Mouse (Mus musculus) CH12.LX (cell line): ENCODE data around the gene Spsb4. TPM values are rescaled to one million over a fixed set of nuclear protein-coding genes. Genes with fewer than 3 reads are reported as not detected.

Experiments
- DNase-seq: peaks from one replicate; pipeline ENCODE4 v3.0.0-alpha.2; 2013; ENCODE audit errors: extremely low read depth
- H3K27ac ChIP-seq: 2 replicates; pipeline ENCODE4 v1.5.1; 2012; ENCODE audit warnings: low read depth, mild to moderate bottlenecking, control low read depth, moderate library complexity; ENCODE audit not compliant: insufficient read depth
- H3K27me3 ChIP-seq: replicated peaks from 2 replicates; pipeline ENCODE3; 2012; ENCODE audit warnings: inconsistent platforms
- H3K36me3 ChIP-seq, 2 experiments: replicated peaks in 1 of 2; 2 replicates each; pipeline versions ENCODE3 to v1.6.1; 2012; ENCODE audit warnings: inconsistent platforms in 1 of 2, low read length in 1 of 2, mild to moderate bottlenecking in 1 of 2, mixed read lengths in 1 of 2, moderate library complexity in 1 of 2; ENCODE audit not compliant: control insufficient read depth in 1 of 2, insufficient read depth in 1 of 2
- H3K4me1 ChIP-seq, 2 experiments: 2 replicates each; pipeline ENCODE4 v1.6.1; 2012; ENCODE audit warnings: inconsistent platforms in 1 of 2, moderate library complexity in 1 of 2; ENCODE audit not compliant: insufficient read depth in 2 of 2, control insufficient read depth in 1 of 2
- H3K4me2 ChIP-seq: 2 replicates; pipeline ENCODE4 v1.6.1; 2012; ENCODE audit warnings: low read depth, mild to moderate bottlenecking, control low read depth; ENCODE audit not compliant: poor library complexity, insufficient read depth, severe bottlenecking
- H3K4me3 ChIP-seq, 3 experiments: fragments of 150-350 bp in 1 of 3; sonication (generic) in 1 of 3; replicated peaks in 1 of 3; 2 replicates each; pipeline versions ENCODE3 to v1.5.1; 2011 to 2012; ENCODE audit warnings: low read depth in 2 of 3, low read length in 2 of 3, mild to moderate bottlenecking in 2 of 3, moderate library complexity in 2 of 3, control low read depth in 1 of 3, improper control_type of control experiment in 1 of 3, inconsistent platforms in 1 of 3, mixed read lengths in 1 of 3; ENCODE audit not compliant: poor library complexity in 1 of 3
- H3K79me2 ChIP-seq: replicated peaks from 2 replicates; pipeline ENCODE4 v1.6.1; 2012; ENCODE audit warnings: mild to moderate bottlenecking, moderate library complexity; ENCODE audit not compliant: control insufficient read depth, poor library complexity, insufficient read depth, severe bottlenecking; ENCODE audit errors: extremely low read depth
- H3K9ac ChIP-seq: 2 replicates; pipeline ENCODE4 v1.6.1; 2012; ENCODE audit warnings: low read depth, mild to moderate bottlenecking, control low read depth, moderate library complexity; ENCODE audit not compliant: insufficient read depth
- H3K9me3 ChIP-seq: replicated peaks from 2 replicates; pipeline ENCODE3; 2012; ENCODE audit warnings: low read length, inconsistent platforms, mixed read lengths
- ELF1 ChIP-seq: IDR thresholded peaks from 2 replicates; pipeline ENCODE4 v1.6.1; 2014; ENCODE audit warnings: low read depth, mild to moderate bottlenecking, inconsistent platforms, low read length, improper control_type of control experiment
- EP300 ChIP-seq: IDR thresholded peaks from 2 replicates; pipeline ENCODE4 v1.6.1; 2011; ENCODE audit warnings: low read length, improper control_type of control experiment
- JUN ChIP-seq: IDR thresholded peaks from 2 replicates; pipeline ENCODE4 v1.6.1; 2011; ENCODE audit warnings: low read depth, mild to moderate bottlenecking, low read length, improper control_type of control experiment, moderate library complexity; ENCODE audit not compliant: insufficient read depth
- NELFE ChIP-seq: IDR thresholded peaks from 2 replicates; pipeline ENCODE4 v1.6.1; 2011; ENCODE audit warnings: low read depth, low read length, improper control_type of control experiment
- ZC3H11A ChIP-seq: IDR thresholded peaks from 2 replicates; pipeline ENCODE4 v1.6.1; 2012; ENCODE audit warnings: low read depth, mild to moderate bottlenecking, inconsistent platforms, low read length, improper control_type of control experiment
- dilution Hi-C: fragments of 300-500 bp; cut with MboI; formaldehyde crosslinking; loops from 2 replicates; pipeline ENCODE4 v1.14.3; 2020; ENCODE audit warnings: low sequenced_read_pairs; ENCODE audit not compliant: extremely low pct_unique_long_range_greater_than_20kb, extremely low pct_ligation_motif_present
- in situ Hi-C: fragments of 300-500 bp; cut with MboI; formaldehyde crosslinking; loops from 3 replicates; pipeline ENCODE4 v1.14.3; 2019; ENCODE audit warnings: low sequenced_read_pairs, low pct_ligation_motif_present, low pct_unique_long_range_greater_than_20kb, mixed read lengths
- polyA plus RNA-seq: library from polyadenylated mRNA; unstranded; fragments of >175 nt; gene quantifications from 2 replicates; pipeline ENCODE4 v1.2.1, GENCODE M21; 2012; ENCODE audit warnings: low read depth; ENCODE audit not compliant: insufficient read length
- total RNA-seq, 2 experiments: library from RNA; depleted of rRNA; stranded (reverse); fragments of 300-350 nt in 1 of 2; fragments of >200 nt in 1 of 2; gene quantifications; 2 replicates each; pipeline ENCODE4 v1.2.3; 2012 to 2014

The Spsb4 gene
- total and polyA plus RNA-seq, 3 experiments = not detected

DNA sequence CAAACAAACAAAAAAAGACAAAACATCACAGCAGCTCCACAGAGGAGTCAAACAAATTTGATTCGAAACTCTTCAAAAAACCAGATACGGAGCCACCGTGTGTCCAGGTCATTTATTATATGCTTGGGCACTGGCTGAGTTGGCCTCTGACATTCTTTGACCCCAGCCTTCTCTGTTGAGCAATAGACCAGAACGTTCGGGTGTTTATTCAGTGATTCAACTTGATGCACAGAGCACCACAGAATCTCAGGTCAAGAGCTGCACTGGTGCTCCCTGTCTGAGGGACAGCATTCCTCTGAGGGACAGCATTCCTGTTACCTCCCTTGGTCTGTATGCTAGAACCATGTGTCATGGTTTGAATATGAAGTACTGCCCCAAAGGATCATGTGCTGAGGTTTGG lies 125.1 kb downstream of the Spsb4 start:
- H3K4me1 ChIP-seq = peaks cover 0 to 13% of the 10 kb centered on the region in 2 experiments; a peak in 2 of 4 replicates
- peaks cover 10% of the 10 kb centered on the region for H3K27me3 ChIP-seq
- no peak overlapping the region for H3K9ac ChIP-seq
- H3K4me3 ChIP-seq = no peak overlapping the region
- no peaks in the 10 kb centered on the region for H3K36me3 ChIP-seq
- dilution Hi-C loops (no loop called here), in situ Hi-C loops (no loop called here)
- peaks cover 10% of the 10 kb centered on the region for H3K9me3 ChIP-seq
- no peak overlapping the region for H3K4me2 ChIP-seq
- no peak for DNase-seq
- no peak overlapping the region for H3K27ac ChIP-seq
- no peak for TF ChIP-seq ZC3H11A
- no peak for TF ChIP-seq EP300
- TF ChIP-seq ELF1 = no peak
- no peak for TF ChIP-seq NELFE
- TF ChIP-seq JUN = no peak
- no peaks in the 10 kb centered on the region for H3K79me2 ChIP-seq

Other genes with a start within 250 kb of the Spsb4 start
- 6.2 and 7.8 TPM in 2 replicates for gene Pxylp1, start 126.2 kb downstream of the Spsb4 start, total RNA-seq (2012; rRNA removed)
- 8.3 TPM in 2 replicates for gene Pxylp1, start 126.2 kb downstream of the Spsb4 start, total RNA-seq (2014; rRNA removed)
- 10.1 and 12.0 TPM in 2 replicates for gene Pxylp1, start 126.2 kb downstream of the Spsb4 start, polyA plus RNA-seq
- gene Slc25a36, start 92.3 kb upstream of the Spsb4 start, total RNA-seq (2012; rRNA removed) = 12.9 and 18.7 TPM in 2 replicates
- gene Slc25a36, start 92.3 kb upstream of the Spsb4 start, total RNA-seq (2014; rRNA removed) = 35.6 and 38.9 TPM in 2 replicates
- 12.0 and 14.9 TPM in 2 replicates for gene Slc25a36, start 92.3 kb upstream of the Spsb4 start, polyA plus RNA-seq